Mouse (Mus musculus): ENCODE data around the gene 4930432K21Rik.

Gene 4930432K21Rik

GRCm38 (mm10) chr8:84149181-84149580 is 1.4 kb downstream of the 4930432K21Rik start:
- DNase-seq: peak in 1 of 2 experiments; percentile 62

- DNase-seq: no peak
Observed at GRCm38 (mm10) chr8:84157620-84158019, 9.8 kb downstream of the 4930432K21Rik start.

DNA sequence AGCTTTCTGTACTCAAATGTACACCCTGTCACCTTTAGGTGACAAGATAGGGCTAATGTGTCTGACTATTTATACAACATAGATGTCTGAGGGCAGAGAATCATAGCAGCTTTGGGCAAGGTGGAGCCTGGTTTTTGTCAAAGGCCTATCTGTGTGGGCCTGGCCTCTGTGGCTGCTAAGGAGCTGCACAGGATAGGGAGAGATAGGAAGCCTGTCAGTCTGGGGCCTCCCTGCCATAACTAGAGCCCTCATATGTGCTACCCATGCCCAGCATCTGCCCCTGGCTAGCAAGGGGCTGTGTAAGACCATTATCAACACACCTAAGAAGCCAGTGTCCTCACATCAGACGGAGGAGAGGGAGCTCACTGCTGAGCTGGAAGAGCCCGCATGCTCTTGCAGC is 19.9 kb downstream of the 4930432K21Rik start:
- DNase-seq: no peak

- DNase-seq: no peak
Observed at GRCm38 (mm10) chr8:84170096-84170495, 22.3 kb downstream of the 4930432K21Rik start.

DNA sequence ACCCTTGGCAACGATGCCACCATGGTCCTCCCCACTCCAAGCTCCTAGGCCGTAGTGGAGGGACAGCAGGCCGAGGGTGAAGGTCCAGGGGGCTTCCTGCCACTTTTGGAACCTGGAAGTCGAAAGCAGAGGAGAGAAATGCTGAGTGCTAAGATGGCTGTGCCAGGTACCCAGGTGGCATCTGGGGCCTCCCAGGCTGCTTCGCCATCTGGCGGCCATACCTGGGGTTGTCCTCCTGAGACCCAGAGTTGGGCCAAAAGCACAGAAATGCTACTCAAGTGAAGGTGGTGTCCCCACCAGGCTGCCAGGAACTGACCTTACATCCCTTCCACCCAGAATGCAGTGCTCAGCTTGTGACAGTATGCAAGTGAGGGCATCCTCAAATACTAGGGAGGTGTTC is 26.0 kb downstream of the 4930432K21Rik start:
- peak in 1 of 2 experiments; percentile 37 for DNase-seq

- no peak for DNase-seq
Observed at GRCm38 (mm10) chr8:84176560-84176959, 28.7 kb downstream of the 4930432K21Rik start.

DNA sequence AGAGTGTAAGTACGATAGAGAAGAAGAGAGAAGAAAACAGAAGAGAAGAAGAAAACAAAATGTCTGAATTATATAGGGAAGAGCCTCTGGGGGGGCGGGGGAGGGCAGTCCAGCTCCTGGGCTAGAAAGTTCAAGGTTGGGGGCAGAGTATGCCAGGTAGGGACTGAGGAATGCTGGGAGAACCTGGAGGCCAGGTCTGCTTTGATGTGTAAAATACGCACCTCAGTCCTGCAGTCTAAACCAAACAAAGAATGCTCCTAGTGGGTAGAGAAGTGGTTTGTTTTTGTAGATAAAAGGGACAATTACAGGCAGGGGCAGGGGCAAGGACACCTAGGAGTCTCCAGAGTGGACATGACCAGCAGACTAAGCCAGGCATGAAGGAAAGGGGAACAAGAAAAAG is 29.6 kb downstream of the 4930432K21Rik start:
- DNase-seq: no peak

DNA sequence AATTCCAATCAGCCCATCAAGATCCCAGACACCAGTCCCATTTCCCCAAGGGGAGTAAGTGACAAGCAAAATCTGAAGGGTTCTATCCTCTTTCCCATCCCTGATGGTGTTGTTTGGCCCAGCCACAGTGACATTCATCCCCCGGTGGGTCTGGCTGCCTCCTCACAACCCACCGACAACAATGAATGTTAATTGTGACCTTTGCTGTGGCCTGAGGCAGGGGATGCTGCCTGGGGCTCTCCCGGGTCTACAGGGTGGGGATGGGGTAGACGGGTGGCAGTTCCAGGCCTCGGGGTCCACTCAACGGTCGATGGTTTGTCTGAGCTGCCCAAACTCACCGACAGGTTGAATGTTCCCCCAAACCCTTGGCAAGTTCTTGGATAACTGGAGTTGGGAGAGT is 30.8 kb downstream of the 4930432K21Rik start:
- no peak for DNase-seq

DNA sequence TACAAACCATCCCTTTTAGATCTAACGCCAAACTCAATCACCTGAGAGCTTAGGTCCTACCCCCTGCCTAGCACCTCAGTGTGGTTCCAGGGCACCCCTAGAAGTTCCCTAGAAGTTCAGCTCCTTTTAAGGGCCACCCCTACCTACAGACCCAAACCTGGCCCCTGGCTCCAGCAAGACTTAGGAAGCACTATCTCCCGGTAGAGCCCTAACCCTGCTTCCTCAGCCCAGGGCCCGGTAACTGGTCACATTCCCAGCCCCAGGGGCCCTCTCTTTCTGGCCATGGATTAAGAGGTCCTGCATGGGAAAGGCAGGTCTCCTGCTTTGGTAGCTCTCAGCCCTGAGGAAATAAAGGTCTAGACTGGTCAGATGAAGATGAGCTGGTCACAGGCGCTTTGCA is 32.1 kb downstream of the 4930432K21Rik start:
- no peak for DNase-seq

DNA sequence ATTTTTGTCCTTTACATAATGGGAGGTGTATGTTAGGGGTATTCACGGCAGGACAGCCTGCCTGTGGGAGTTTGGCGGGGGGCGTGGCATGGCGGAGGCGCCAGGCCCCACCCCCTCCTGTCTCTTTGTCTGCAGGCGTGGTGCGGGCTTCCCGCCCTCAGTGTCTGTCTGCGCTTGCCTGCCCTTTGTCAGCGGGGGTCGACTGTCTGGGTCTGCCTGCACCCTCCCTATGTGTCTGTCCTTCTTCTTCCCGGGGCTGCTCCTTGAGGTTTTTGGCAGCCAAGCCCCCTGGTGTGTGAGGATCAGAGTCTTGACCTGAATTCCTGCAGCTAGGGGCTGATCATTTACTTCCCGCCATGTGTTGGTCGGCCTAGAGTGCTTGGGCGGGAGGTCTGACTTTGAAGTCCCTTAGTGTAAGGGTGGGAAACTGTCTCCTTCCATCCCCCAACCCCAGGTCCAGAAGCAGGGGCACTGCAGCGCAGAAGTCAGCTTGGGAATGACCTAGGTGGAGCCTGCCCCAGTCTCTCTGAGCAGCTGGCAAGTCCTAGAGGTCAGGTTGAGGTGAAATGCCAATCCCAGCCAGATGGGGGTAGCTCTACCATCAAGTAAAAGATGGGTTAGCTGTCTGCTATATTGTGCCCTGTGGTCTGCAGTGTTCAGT is 32.8 kb downstream of the 4930432K21Rik start:
- DNase-seq: no peak

DNA sequence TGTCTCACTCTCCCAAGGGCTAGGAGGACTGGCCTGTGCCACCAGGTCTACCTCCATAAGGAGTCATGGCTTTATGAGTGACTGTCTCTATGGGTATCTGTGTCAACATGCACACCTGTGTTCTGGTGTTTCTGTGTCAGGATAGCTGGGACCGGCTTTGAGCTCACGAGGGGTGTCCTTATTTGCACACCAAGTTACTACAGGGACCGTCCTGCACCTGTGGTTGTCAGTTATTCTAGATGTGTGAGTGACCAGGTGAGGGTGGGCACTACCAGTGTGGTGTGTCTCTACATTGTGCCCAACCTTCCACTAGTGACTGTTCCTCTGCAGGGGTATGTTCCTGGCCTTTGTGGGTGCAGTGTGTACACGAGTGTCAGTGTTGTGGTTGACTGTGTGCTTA is 35.0 kb downstream of the 4930432K21Rik start:
- no peak for DNase-seq

GRCm38 (mm10) chr8:84183261-84184084 is 35.6 kb downstream of the 4930432K21Rik start:
- no peak for DNase-seq

GRCm38 (mm10) chr8:84184085-84185043 is 36.5 kb downstream of the 4930432K21Rik start:
- DNase-seq: no peak

DNA sequence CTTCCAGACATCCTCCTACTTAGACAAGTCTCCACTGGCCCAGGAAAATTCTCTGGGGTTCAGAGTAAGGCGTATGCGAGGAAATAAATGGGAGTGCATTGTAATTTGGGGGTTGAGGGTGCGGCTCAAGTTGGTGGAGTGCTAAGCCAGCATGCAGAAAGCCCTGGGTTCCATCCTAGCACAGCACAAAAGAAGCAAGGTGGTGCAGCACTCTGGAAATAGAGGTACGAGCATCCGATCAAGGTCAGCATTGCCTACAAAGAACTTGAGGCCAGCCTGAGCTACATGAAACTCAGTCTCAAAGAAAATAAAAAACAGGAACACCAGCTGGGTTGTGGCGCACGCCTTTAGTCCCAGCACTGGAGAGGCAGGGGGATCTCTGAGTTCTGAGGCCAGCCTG is 37.3 kb downstream of the 4930432K21Rik start, which contains the start of gene Nanos3:
TSS of gene Nanos3 (minus strand) at position 101 of the 400 bp plus-strand sequence.
- DNase-seq: no peak

- DNase-seq: peak; percentile 68 to 76
Observed at GRCm38 (mm10) chr8:84186547-84186946, 38.7 kb downstream of the 4930432K21Rik start.

- DNase-seq: peak in 1 of 2 experiments; percentile 70
Observed at GRCm38 (mm10) chr8:84187065-84187755, 39.4 kb downstream of the 4930432K21Rik start.

DNA sequence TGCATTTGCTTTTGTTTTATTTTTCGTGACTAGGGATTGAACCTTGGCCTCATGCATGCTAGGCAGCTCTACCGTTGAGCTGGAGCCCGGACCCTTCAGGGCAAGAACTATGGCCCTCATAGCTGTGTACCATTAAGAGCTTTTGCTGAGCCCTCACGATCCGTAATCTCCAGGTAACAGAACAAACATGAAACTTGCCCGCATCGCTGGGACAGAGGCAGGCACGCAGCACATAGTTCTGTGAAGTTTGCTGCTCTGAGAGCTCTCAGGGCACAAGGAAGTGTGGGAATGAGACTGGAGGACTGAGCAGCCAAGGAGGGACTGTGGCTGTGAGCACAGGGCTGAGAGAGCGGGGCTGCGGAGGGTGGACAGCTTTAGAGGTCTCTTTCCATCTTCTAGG is 40.8 kb downstream of the 4930432K21Rik start:
- DNase-seq: no peak

GRCm38 (mm10) chr8:84189603-84190002 is 41.8 kb downstream of the 4930432K21Rik start:
- DNase-seq: peak; percentile 71 to 72

- DNase-seq: no peak
Observed at GRCm38 (mm10) chr8:84190191-84190867, 42.5 kb downstream of the 4930432K21Rik start.

DNA sequence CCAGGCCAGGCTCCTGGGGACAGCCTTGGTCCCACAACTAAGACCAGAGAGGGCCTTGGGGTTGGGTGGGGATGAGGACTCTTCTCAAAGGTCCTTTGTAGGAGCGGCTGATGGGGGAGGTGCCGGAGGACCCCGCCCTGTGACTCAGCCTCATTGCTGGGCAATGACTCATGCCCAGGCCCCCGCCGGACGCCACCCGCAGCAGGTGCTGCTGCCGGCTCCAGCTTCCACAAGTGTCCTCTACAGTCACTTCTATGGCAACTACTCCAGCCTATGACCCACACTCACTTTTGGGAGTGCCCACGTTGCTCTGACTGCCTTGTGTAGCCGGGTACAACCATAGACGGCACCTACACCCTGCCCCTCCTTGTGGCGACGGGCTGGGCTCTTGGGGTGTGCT is 44.2 kb downstream of the 4930432K21Rik start:
- DNase-seq: peak; percentile 48 to 61

GRCm38 (mm10) chr8:84192555-84192954 is 44.7 kb downstream of the 4930432K21Rik start:
- DNase-seq: peak in 1 of 2 experiments; percentile 48

DNA sequence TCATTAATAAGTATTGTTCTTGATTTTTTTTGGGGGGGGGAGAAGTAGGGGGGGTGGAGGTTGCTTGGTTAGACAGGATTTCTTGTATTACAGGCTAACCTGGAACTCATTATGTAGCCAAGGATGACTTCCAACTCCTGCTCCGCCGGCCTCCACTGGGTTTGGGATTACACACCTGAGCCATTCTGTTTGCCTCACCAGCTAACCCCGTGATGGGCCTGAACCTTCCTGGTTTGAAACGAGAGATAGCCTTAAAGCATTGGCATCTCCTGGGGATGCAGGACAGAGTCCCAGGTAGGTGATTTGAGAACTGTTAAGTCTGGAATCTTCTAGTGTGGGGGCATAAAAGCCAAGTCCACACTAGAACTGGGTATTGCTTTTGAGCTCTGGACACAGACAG is 45.3 kb downstream of the 4930432K21Rik start:
- DNase-seq: no peak

Measured in kidney, adult 8-10 months (tissue).